Mouse (Mus musculus) cerebellum, adult 2 months (tissue): ENCODE results near the gene Rapgef1. TPM values are rescaled to one million over a fixed set of nuclear protein-coding genes. Genes with fewer than 3 reads are reported as not detected.

Experiments
- DNase-seq, 2 experiments: peaks; one replicate each; pipeline ENCODE4 v3.0.0; 2021
- H3K27ac ChIP-seq: fragments of 200-500 bp; 2 replicates; pipeline ENCODE4 v1.5.1; 2012; ENCODE audit warnings: low read length, control low read depth, inconsistent platforms; ENCODE audit not compliant: insufficient read depth
- H3K27me3 ChIP-seq: fragments of 200-500 bp; 2 replicates; pipeline ENCODE4 v1.6.1; 2012; ENCODE audit warnings: inconsistent platforms, mild to moderate bottlenecking, low read length, moderate library complexity; ENCODE audit not compliant: control insufficient read depth, insufficient read depth
- H3K4me1 ChIP-seq: fragments of 200-500 bp; 2 replicates; pipeline ENCODE4 v1.6.1; 2011; ENCODE audit warnings: low read length; ENCODE audit not compliant: control insufficient read depth, insufficient read depth
- H3K4me3 ChIP-seq: fragments of 200-500 bp; replicated peaks from 2 replicates; pipeline ENCODE3; 2011; ENCODE audit warnings: mild to moderate bottlenecking, low read depth, low read length, control low read depth; ENCODE audit not compliant: insufficient read depth
- CTCF ChIP-seq: fragments of 200-500 bp; IDR thresholded peaks from 2 replicates; pipeline ENCODE4 v1.5.1; 2011; ENCODE audit warnings: low read depth, mild to moderate bottlenecking, control low read depth, low read length, moderate library complexity, borderline replicate concordance; ENCODE audit not compliant: insufficient read depth
- POLR2A ChIP-seq: fragments of 200-500 bp; IDR thresholded peaks from 2 replicates; pipeline ENCODE4 v1.6.1; 2011; ENCODE audit warnings: low read length, control low read depth, borderline replicate concordance; ENCODE audit not compliant: insufficient read depth
- WGBS: fragments of 180-500 bp; shearing (Covaris S2); methylation state at CpG from one replicate; pipeline ENCODE4 v1.1.7; 2018; 5-methylcytosine and 5-hydroxymethylcytosine counted together
- polyA plus RNA-seq: library from polyadenylated mRNA; depleted of rRNA; stranded (reverse); fragments of >200 nt; gene quantifications from 2 replicates; pipeline ENCODE4 v1.2.3, GENCODE M21; 2012

Rapgef1 gene
- polyA plus RNA-seq, 1 experiment = 72.6 TPM

- no peak overlapping the region for H3K27ac ChIP-seq
These were observed 12.7 kb downstream of the Rapgef1 start for GRCm38 (mm10) chr2:29632168-29632662.

GRCm38 (mm10) chr2:29633101-29633554, 13.6 kb downstream of the Rapgef1 start:
- Histone ChIP-seq H3K4me3 (no peak overlapping the region), H3K4me1 (peaks cover 31% of the 10 kb centered on the region), H3K27ac (peak overlapping the region; percentile 55), H3K27me3 (no peaks in the 10 kb centered on the region)
- peak; percentile 77 to 83 for DNase-seq
- 6% methylated on average over 6 of the region's 6 CpGs for WGBS
- TF ChIP-seq CTCF = no peak
- no peak for TF ChIP-seq POLR2A

More at GRCm38 (mm10) chr2:29632168-29632662, 12.7 kb downstream of the Rapgef1 start:
- no peak for DNase-seq
- Histone ChIP-seq H3K27me3 (no peaks in the 10 kb centered on the region), H3K4me3 (no peak overlapping the region), H3K4me1 (peaks cover 31% of the 10 kb centered on the region)
- no peak for TF ChIP-seq POLR2A
- no peak for TF ChIP-seq CTCF
- 57% methylated on average over 3 of the region's 3 CpGs for WGBS

GRCm38 (mm10) chr2:29633782-29634181, 14.3 kb downstream of the Rapgef1 start:
- Histone ChIP-seq H3K4me3 (no peak overlapping the region), H3K27ac (no peak overlapping the region), H3K27me3 (no peaks in the 10 kb centered on the region), H3K4me1 (peaks cover 27% of the 10 kb centered on the region)
- DNase-seq = no peak
- 59% methylated on average over 3 of the region's 3 CpGs for WGBS
- TF ChIP-seq POLR2A (no peak), CTCF (no peak)

- TF ChIP-seq CTCF = no peak
- TF ChIP-seq POLR2A = no peak
- Histone ChIP-seq H3K4me1 (peaks cover 25% of the 10 kb centered on the region), H3K4me3 (no peak overlapping the region), H3K27ac (no peak overlapping the region), H3K27me3 (no peaks in the 10 kb centered on the region)
- WGBS = 52% methylated on average over 5 of the region's 5 CpGs
- no peak for DNase-seq
These were observed 15.0 kb downstream of the Rapgef1 start for GRCm38 (mm10) chr2:29634541-29634940.

- no peak for DNase-seq
- no peak overlapping the region for H3K27ac ChIP-seq
- TF ChIP-seq POLR2A = no peak
- TF ChIP-seq CTCF = no peak
- H3K4me1 ChIP-seq = peaks cover 30% of the 10 kb centered on the region
- WGBS = 90% methylated on average over 5 of the region's 5 CpGs
- no peak overlapping the region for H3K4me3 ChIP-seq
- no peaks in the 10 kb centered on the region for H3K27me3 ChIP-seq
These were observed 16.5 kb downstream of the Rapgef1 start for GRCm38 (mm10) chr2:29635966-29636507.

- no peak overlapping the region for H3K4me3 ChIP-seq
These were observed 18.0 kb downstream of the Rapgef1 start for GRCm38 (mm10) chr2:29637528-29637927.

GRCm38 (mm10) chr2:29639377-29639776, 19.9 kb downstream of the Rapgef1 start:
- no peak overlapping the region for H3K4me3 ChIP-seq
- 50% methylated on average over 1 of the region's 1 CpGs for WGBS
- H3K4me1 ChIP-seq = peaks cover 33% of the 10 kb centered on the region
- no peak for DNase-seq
- TF ChIP-seq CTCF (no peak), POLR2A (no peak)
- no peak overlapping the region for H3K27ac ChIP-seq
- no peaks in the 10 kb centered on the region for H3K27me3 ChIP-seq

More at GRCm38 (mm10) chr2:29637528-29637927, 18.0 kb downstream of the Rapgef1 start:
- no peaks in the 10 kb centered on the region for H3K27me3 ChIP-seq
- peaks cover 44% of the 10 kb centered on the region for H3K4me1 ChIP-seq
- no peak for DNase-seq
- no peak overlapping the region for H3K27ac ChIP-seq
- no peak for TF ChIP-seq POLR2A
- TF ChIP-seq CTCF = no peak
